Mouse (Mus musculus) stomach, postnatal 0 days (tissue): ENCODE measurements around the gene Chst3.

Source experiments
- CTCF ChIP-seq: IDR thresholded peaks from 2 replicates; pipeline ENCODE4 v1.5.1; 2016; ENCODE audit warnings: antibody characterized with exemption, low read depth, mild to moderate bottlenecking, moderate library complexity
- EP300 ChIP-seq: optimal IDR thresholded peaks from 2 replicates; pipeline ENCODE3; 2016; ENCODE audit warnings: antibody characterized with exemption

DNA sequence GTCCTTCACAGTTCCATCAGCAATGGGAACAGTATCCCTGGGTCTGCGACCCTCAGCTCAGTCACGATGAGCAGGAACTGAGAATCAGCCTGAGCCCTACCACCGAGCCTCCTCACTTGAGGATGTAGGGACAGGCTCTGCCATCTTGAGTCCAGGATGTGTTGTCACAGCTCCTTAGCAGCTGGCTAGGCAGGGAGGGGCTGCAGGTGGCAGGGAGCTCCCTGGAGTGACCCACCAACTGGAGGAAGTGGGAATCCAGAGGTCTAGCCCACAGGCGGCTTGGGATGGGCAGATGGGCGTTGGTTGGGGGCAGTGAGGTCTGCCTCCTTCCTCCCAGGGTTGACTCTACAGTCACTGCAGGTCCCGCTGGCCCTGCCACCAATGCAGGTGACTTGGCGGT lies 44.3 kb upstream of the Chst3 start:
- no peak for TF ChIP-seq CTCF
- no peak for TF ChIP-seq EP300
